Mouse (Mus musculus): ENCODE data around the gene Znhit2. TPM values are rescaled to one million over a fixed set of nuclear protein-coding genes. Genes with fewer than 3 reads are reported as not detected.
"Not testable (repeated sequence)": the region's sequence is repeated elsewhere in the genome, so short reads cannot be mapped to it uniquely, and the experiment has no call there.

The Znhit2 gene
- polyA plus RNA-seq, 1 experiment from 2014 or later, result 33.0 TPM

- no peak for ATAC-seq (replicated peaks; ENCODE audit: low FRiP score)
- H3K27ac ChIP-seq, result no peak overlapping the region
- no peak overlapping the region for H3K9ac ChIP-seq
- no peaks in the 10 kb centered on the region for H3K27me3 ChIP-seq
- H3K9me3 ChIP-seq (replicated peaks), result no peaks in the 10 kb centered on the region
- H3K4me1 ChIP-seq, result no peaks in the 10 kb centered on the region
- no peak overlapping the region for H3K4me3 ChIP-seq (replicated peaks)
- no peak overlapping the region for H3K4me2 ChIP-seq
- 75% methylated on average over 14 of the region's 14 CpGs for WGBS
- no peaks in the 10 kb centered on the region for H3K36me3 ChIP-seq
Measured at GRCm38 (mm10) chr19:6030520-6031280, 30.3 kb upstream of the Znhit2 start.

- no peak overlapping the region for H3K9ac ChIP-seq
- H3K4me1 ChIP-seq, result no peaks in the 10 kb centered on the region
- no peak overlapping the region for H3K27ac ChIP-seq
- ATAC-seq (replicated peaks; ENCODE audit: low FRiP score), result no peak
- H3K4me2 ChIP-seq, result no peak overlapping the region
- no peak overlapping the region for H3K4me3 ChIP-seq (replicated peaks)
- 70% methylated on average over 9 of the region's 9 CpGs for WGBS
- H3K9me3 ChIP-seq (replicated peaks), result no peaks in the 10 kb centered on the region
- H3K27me3 ChIP-seq, result no peaks in the 10 kb centered on the region
- H3K36me3 ChIP-seq, result no peaks in the 10 kb centered on the region
Measured at GRCm38 (mm10) chr19:6035966-6036585, 24.9 kb upstream of the Znhit2 start.

GRCm38 (mm10) chr19:6037695-6038094 lies 23.3 kb upstream of the Znhit2 start:
- no peak for ATAC-seq (replicated peaks; ENCODE audit: low FRiP score)
- H3K9me3 ChIP-seq (replicated peaks), result no peaks in the 10 kb centered on the region
- no peak overlapping the region for H3K4me2 ChIP-seq
- no peaks in the 10 kb centered on the region for H3K36me3 ChIP-seq
- no peak overlapping the region for H3K4me3 ChIP-seq (replicated peaks)
- no peaks in the 10 kb centered on the region for H3K27me3 ChIP-seq
- peaks cover 11% of the 10 kb centered on the region for H3K4me1 ChIP-seq
- no peak overlapping the region for H3K9ac ChIP-seq
- H3K27ac ChIP-seq, result no peak overlapping the region

- Histone ChIP-seq H3K9ac (no peak overlapping the region), H3K27me3 (no peaks in the 10 kb centered on the region), H3K36me3 (no peaks in the 10 kb centered on the region), H3K4me3 (replicated peaks) (no peak overlapping the region), H3K27ac (no peak overlapping the region), H3K9me3 (replicated peaks) (no peaks in the 10 kb centered on the region), H3K4me1 (peaks cover 11% of the 10 kb centered on the region), H3K4me2 (no peak overlapping the region)
- no peak for ATAC-seq (replicated peaks; ENCODE audit: low FRiP score)
- WGBS, result 82% methylated on average over 7 of the region's 7 CpGs
Measured at GRCm38 (mm10) chr19:6038326-6038725, 22.7 kb upstream of the Znhit2 start.

GRCm38 (mm10) chr19:6040002-6040401 lies 21.0 kb upstream of the Znhit2 start:
- no peak overlapping the region for H3K9ac ChIP-seq
- H3K4me3 ChIP-seq (replicated peaks), result no peak overlapping the region
- H3K4me2 ChIP-seq, result no peak overlapping the region
- no peaks in the 10 kb centered on the region for H3K9me3 ChIP-seq (replicated peaks)
- H3K4me1 ChIP-seq, result peaks cover 12% of the 10 kb centered on the region
- H3K27ac ChIP-seq, result no peak overlapping the region
- no peaks in the 10 kb centered on the region for H3K27me3 ChIP-seq
- H3K36me3 ChIP-seq, result no peaks in the 10 kb centered on the region
- ATAC-seq (replicated peaks; ENCODE audit: low FRiP score), result no peak

- Histone ChIP-seq H3K4me1 (peaks cover 22% of the 10 kb centered on the region), H3K4me3 (replicated peaks) (no peak overlapping the region), H3K36me3 (no peaks in the 10 kb centered on the region), H3K4me2 (no peak overlapping the region), H3K27me3 (no peaks in the 10 kb centered on the region), H3K9ac (0 out of 2 replicates have a peak overlapping the region, but pooled peaks have one; percentile 10), H3K27ac (peak overlapping the region; percentile 56; the same call in 1 of the 2 replicates), H3K9me3 (replicated peaks) (no peaks in the 10 kb centered on the region)
- WGBS, result 83% methylated on average over 9 of the region's 9 CpGs
- no peak for ATAC-seq (replicated peaks; ENCODE audit: low FRiP score)
Measured at GRCm38 (mm10) chr19:6042293-6042692, 18.7 kb upstream of the Znhit2 start.

GRCm38 (mm10) chr19:6044102-6044501 lies 16.9 kb upstream of the Znhit2 start:
- H3K9me3 ChIP-seq (replicated peaks); ATAC-seq (replicated peaks; ENCODE audit: low FRiP score); H3K9ac ChIP-seq; H3K27ac ChIP-seq; H3K4me3 ChIP-seq (replicated peaks); H3K27me3 ChIP-seq; H3K4me2 ChIP-seq: not testable (repeated sequence)
- Histone ChIP-seq H3K4me1 (peaks cover 38% of the 10 kb centered on the region), H3K36me3 (peaks cover 11% of the 10 kb centered on the region)
- 63% methylated on average over 4 of the region's 4 CpGs for WGBS

DNA sequence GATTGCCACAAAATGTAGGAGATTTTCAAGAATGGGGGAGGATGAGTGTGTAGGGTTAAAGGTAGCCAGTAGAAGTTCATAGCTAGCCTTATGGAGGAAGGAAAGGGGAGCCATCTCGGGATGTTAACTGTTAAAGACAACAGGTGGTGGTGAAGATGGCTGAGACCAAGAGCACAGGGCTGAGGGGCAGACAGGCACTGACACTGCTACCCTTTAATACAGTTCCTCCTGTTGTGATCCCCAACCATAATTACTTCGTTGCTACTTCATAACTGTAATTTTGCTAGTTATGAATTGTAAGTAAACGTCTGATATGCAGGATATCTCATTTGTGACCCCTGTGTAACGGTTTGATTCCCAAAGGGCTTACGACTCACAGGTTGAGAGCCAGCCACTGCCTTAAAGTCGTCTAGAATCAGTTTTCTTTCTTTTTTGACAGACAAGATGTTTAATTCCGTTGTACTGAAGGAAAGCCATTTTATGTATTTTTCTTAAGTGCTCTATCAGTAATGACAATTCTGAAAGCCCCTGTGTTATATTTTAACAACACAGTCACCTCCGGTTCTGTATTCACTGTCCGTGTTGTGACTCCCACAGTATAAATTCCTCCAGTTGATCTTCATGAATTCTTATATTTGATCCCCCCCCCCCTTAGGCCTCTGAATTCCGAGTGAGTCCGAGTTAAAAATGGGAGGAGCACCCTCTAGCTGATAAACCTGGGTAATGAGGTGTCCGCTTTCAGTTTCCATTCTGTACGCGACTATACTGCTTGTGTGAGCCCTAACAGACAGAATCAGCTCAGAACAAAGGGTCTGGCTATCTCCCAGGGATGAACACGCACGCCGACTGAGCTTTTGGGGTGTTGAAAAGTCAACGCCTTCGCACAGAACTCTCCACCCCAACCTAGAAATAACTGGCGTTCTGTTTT lies 15.4 kb upstream of the Znhit2 start:
- Histone ChIP-seq H3K4me2 (peak overlapping the region; percentile 86), H3K27ac (peak overlapping the region; percentile 99), H3K4me1 (peaks cover 38% of the 10 kb centered on the region), H3K4me3 (replicated peaks) (peak overlapping the region; percentile 99), H3K36me3 (peaks cover 26% of the 10 kb centered on the region), H3K9me3 (replicated peaks) (no peaks in the 10 kb centered on the region), H3K9ac (peak overlapping the region; percentile 88), H3K27me3 (no peaks in the 10 kb centered on the region)
- 17% methylated on average over 20 of the region's 20 CpGs for WGBS
- no peak for ATAC-seq (replicated peaks; ENCODE audit: low FRiP score)

DNA sequence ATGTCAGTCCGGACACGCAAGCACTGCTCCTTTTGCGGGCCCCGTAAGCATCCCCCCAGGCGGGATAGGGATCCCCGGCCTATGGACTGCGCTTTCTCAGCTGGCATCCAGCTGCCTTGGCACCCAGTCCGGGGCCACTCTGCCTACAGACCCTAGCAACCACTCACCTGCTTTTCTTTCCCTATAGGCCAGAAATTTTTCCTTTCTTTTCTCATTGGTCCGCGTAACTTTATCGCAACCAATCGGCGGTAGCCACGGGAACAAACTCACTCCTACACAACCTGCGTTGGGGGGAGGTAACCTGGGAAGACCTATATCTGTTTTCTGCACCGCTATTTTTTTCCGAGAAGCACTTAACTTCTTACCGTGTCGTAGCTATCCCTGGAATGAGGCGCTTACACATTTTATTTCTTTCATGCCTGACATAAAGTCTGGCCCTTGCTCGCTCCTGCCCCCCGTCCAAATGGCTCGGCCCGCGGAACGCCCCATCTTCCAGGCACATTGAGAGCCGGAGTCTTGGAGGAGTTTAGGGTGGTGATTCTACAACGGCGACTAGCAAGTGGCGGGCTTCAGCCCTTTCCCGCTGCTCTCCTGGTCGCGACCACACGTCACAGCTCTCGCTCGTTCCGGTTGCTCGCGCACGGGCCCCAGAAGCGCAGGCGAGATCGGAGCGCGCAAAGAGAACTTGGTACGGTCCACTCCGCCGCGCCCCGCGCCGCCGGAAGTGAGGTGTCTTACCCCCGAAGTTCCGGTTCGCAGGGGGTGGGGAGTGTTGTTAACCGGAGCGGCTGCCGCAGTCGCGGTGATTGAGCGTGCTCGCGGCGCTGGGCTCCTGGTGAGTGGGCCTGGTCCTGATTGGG lies 14.5 kb upstream of the Znhit2 start, which contains the start of gene Syvn1:
TSS of gene Syvn1 (plus strand) at position 283 of the 860 bp plus-strand sequence.
- Histone ChIP-seq H3K27ac (peak within 1 kb of the TSS; percentile 99), H3K27me3 (no peaks in the 10 kb centered on the region), H3K4me3 (replicated peaks) (peak within 1 kb of the TSS; percentile 99), H3K9ac (peak within 1 kb of the TSS; percentile 88), H3K4me2 (peak within 1 kb of the TSS; percentile 86), H3K36me3 (peaks cover 35% of the 10 kb centered on the region), H3K4me1 (peaks cover 36% of the 10 kb centered on the region), H3K9me3 (replicated peaks) (no peaks in the 10 kb centered on the region)
- WGBS, result under 1% methylated on average over 65 of the region's 65 CpGs
- peak; percentile 91 for ATAC-seq (replicated peaks; ENCODE audit: low FRiP score)

DNA sequence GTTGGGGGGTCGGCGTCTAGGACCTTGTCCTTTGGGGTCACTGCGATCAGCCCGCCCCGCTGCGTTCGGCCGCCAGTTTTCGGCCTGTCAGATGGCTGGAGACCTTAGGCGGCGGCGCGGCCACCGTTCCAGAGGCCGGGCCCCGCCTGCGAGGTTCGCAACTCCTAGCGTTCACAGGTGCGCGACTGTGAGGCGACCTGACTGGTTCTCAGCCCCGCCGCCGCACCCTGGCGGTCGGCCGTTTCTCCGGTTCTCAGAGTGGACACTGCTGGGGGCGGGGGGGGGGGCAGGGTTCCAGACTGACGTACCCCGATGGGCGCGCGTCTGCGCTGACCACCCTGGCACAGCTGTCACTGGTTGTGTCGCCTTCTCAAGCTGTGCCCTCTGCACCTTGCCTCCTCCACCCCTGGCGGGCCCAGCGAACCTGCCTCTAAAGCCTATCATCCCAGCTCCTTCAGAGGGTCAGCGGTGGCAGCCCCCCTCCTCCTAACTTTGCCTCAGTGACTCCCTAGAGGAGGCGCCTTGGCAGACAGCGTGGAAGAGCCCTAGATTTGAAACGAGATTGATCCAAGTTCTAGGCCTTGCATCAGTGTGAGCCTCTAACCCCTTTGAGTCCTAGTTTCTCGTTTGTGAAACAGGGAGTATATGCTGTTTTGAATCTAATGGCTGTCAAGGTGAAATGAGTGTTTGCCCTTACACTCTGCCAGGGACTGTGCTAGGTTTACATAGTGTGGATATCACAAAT lies 13.7 kb upstream of the Znhit2 start:
- no peaks in the 10 kb centered on the region for H3K9me3 ChIP-seq (replicated peaks)
- peak overlapping the region; percentile 99 for H3K27ac ChIP-seq
- H3K9ac ChIP-seq, result peak overlapping the region; percentile 88
- peaks cover 28% of the 10 kb centered on the region for H3K4me1 ChIP-seq
- peak overlapping the region; percentile 99 for H3K4me3 ChIP-seq (replicated peaks)
- H3K27me3 ChIP-seq, result no peaks in the 10 kb centered on the region
- peak; percentile 10; the same call in 1 of the 2 replicates for ATAC-seq (replicated peaks; ENCODE audit: low FRiP score)
- peak overlapping the region; percentile 86 for H3K4me2 ChIP-seq
- H3K36me3 ChIP-seq, result peaks cover 43% of the 10 kb centered on the region
- 1% methylated on average over 44 of the region's 44 CpGs for WGBS

DNA sequence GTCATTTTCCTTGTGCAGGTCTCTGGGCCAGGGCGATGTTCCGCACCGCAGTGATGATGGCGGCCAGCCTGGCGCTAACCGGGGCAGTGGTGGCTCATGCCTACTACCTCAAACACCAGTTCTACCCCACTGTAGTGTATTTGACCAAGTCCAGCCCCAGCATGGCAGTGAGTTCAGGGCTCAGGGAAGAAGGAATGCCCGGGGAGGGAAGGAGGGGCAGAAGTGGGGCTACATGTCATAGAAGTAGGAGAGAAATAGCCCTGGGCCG lies 13.2 kb upstream of the Znhit2 start:
- Histone ChIP-seq H3K36me3 (peaks cover 48% of the 10 kb centered on the region), H3K27me3 (no peaks in the 10 kb centered on the region), H3K4me3 (replicated peaks) (peak overlapping the region; percentile 99), H3K9me3 (replicated peaks) (no peaks in the 10 kb centered on the region), H3K4me2 (peak overlapping the region; percentile 86), H3K27ac (peak overlapping the region; percentile 99), H3K9ac (peak overlapping the region; percentile 88), H3K4me1 (peaks cover 27% of the 10 kb centered on the region)
- WGBS, result 84% methylated on average over 8 of the region's 8 CpGs
- ATAC-seq (replicated peaks; ENCODE audit: low FRiP score), result no peak

Measured in kidney, embryonic 15.5 days (tissue).